Comparison of ENCODE assay signal across 22 mouse cellular contexts in the genomic region with DNA sequence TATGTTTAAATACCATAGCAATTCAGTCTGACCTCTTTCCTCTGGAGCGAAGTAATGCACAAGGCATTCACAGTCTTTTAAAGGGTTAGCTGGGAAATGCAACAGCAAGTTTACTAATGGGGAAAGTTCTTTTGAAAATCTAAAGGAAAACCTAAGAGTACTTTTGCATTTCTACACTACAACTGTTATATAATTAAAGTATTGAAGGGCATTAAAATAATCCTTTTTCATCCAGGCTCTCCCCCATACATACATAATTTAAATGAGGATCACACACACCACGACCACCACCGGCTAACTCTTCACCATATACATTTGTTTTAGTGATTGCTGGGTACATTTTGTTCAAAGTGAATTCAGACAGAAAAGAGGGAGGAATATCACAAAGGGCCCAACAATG. TPM values are rescaled to one million over a fixed set of nuclear protein-coding genes. Genes with fewer than 3 reads are reported as not detected.
DNase-seq lines count a peak whose midpoint lies in the region; ATAC-seq lines count a peak whose summit lies in the region.
"Had no signal": no experiment of that assay in that cellular context is flagged by ENCODE, and none has a peak within 500 bp of the region (broad histone marks: within the 10 kb centered on the region; RNA-seq: fewer than 3 reads in every experiment).

No protein-coding gene starts in this region.

- WGBS in forebrain, embryonic 10.5 days = 16% methylated on average over 3 of the region's 3 CpGs
- WGBS in forebrain, embryonic 16.5 days = 29% methylated on average over 3 of the region's 3 CpGs
- WGBS in midbrain, embryonic 11.5 days = 14% methylated on average over 3 of the region's 3 CpGs
- 19% methylated on average over 3 of the region's 3 CpGs for WGBS in midbrain, embryonic 13.5 days
- WGBS in embryonic facial prominence, embryonic 11.5 days = 35% methylated on average over 3 of the region's 3 CpGs
- 16% methylated on average over 3 of the region's 3 CpGs for WGBS in neural tube, embryonic 13.5 days

- no peak overlapping the region for H3K4me2 ChIP-seq in forebrain, embryonic 16.5 days (ENCODE audit: low read length)
- peak overlapping the region; percentile 26; the same call in 1 of the 2 replicates for H3K4me2 ChIP-seq in midbrain, embryonic 11.5 days
- no peak overlapping the region for H3K4me2 ChIP-seq in midbrain, embryonic 13.5 days (replicated peaks)
- H3K4me2 ChIP-seq in embryonic facial prominence, embryonic 11.5 days (ENCODE audit: low read depth, low read length) = no peak overlapping the region
- peak overlapping the region; percentile 11 for H3K4me2 ChIP-seq in neural tube, embryonic 13.5 days
- H3K4me2 ChIP-seq: embryonic facial prominence, embryonic 15.5 days had no signal

- no peaks in the 10 kb centered on the region for H3K36me3 ChIP-seq in forebrain, embryonic 10.5 days (replicated peaks)
- no peaks in the 10 kb centered on the region for H3K36me3 ChIP-seq in forebrain, embryonic 16.5 days (ENCODE audit: control insufficient read depth, insufficient read depth)
- no peaks in the 10 kb centered on the region for H3K36me3 ChIP-seq in midbrain, embryonic 11.5 days (ENCODE audit: control insufficient read depth, insufficient read depth, low read length)
- H3K36me3 ChIP-seq in midbrain, embryonic 13.5 days = no peaks in the 10 kb centered on the region
- no peaks in the 10 kb centered on the region for H3K36me3 ChIP-seq in embryonic facial prominence, embryonic 11.5 days (replicated peaks; ENCODE audit: control insufficient read depth, insufficient read depth, low read depth, low read length)
- H3K36me3 ChIP-seq in neural tube, embryonic 13.5 days = no peaks in the 10 kb centered on the region
- H3K36me3 ChIP-seq: embryonic facial prominence, embryonic 15.5 days had no signal

- DNase-seq in forebrain, embryonic 10.5 days (ENCODE audit: extremely low spot score, low spot score) = no peak
- peak; percentile 88 for DNase-seq in midbrain, embryonic 11.5 days (ENCODE audit: low spot score, missing footprints)
- peak; percentile 18 for DNase-seq in embryonic facial prominence, embryonic 11.5 days (ENCODE audit: low spot score)
- no peak for DNase-seq in frontal cortex, postnatal 25 days (ENCODE audit: low spot score in 2 of 2)
- no peak for DNase-seq in kidney, adult 8-10 months
- DNase-seq: adrenal gland, adult 8-10 months; cerebellum, adult 18-20 months; cerebellum, postnatal 36 days; gastrocnemius, postnatal 14 days; heart, postnatal 14 days; lung, adult 2 months; lung, postnatal 36 days; thymus, postnatal 36 days had no signal

- no peak overlapping the region for H3K9ac ChIP-seq in forebrain, embryonic 16.5 days (replicated peaks; ENCODE audit: low read depth, low read length)
- 0 out of 2 replicates have a peak overlapping the region, but pooled peaks have one; percentile 25 for H3K9ac ChIP-seq in midbrain, embryonic 11.5 days (ENCODE audit: low read length)
- H3K9ac ChIP-seq in midbrain, embryonic 13.5 days (replicated peaks) = no peak overlapping the region
- H3K9ac ChIP-seq in embryonic facial prominence, embryonic 11.5 days (replicated peaks; ENCODE audit: low read length) = no peak overlapping the region
- H3K9ac ChIP-seq in neural tube, embryonic 13.5 days = no peak overlapping the region
- H3K9ac ChIP-seq: embryonic facial prominence, embryonic 15.5 days had no signal

- H3K4me1 ChIP-seq in forebrain, embryonic 10.5 days = peaks cover 62% of the 10 kb centered on the region
- H3K4me1 ChIP-seq in forebrain, embryonic 16.5 days (replicated peaks; ENCODE audit: control insufficient read depth, insufficient read depth, low read length) = peaks cover 38% of the 10 kb centered on the region
- peaks cover 39% of the 10 kb centered on the region for H3K4me1 ChIP-seq in midbrain, embryonic 11.5 days (ENCODE audit: control insufficient read depth, insufficient read depth, low read length)
- H3K4me1 ChIP-seq in midbrain, embryonic 13.5 days (replicated peaks) = peaks cover 58% of the 10 kb centered on the region
- H3K4me1 ChIP-seq in embryonic facial prominence, embryonic 11.5 days (ENCODE audit: control insufficient read depth, insufficient read depth, low read length) = peaks cover 5% of the 10 kb centered on the region
- peaks cover 66% of the 10 kb centered on the region for H3K4me1 ChIP-seq in neural tube, embryonic 13.5 days (replicated peaks)

- H3K27ac ChIP-seq in forebrain, embryonic 10.5 days = peak overlapping the region; percentile 99
- H3K27ac ChIP-seq in forebrain, embryonic 16.5 days (ENCODE audit: low read length) = no peak overlapping the region
- peak overlapping the region; percentile 68; the same call in 1 of the 2 replicates for H3K27ac ChIP-seq in midbrain, embryonic 11.5 days (ENCODE audit: low read depth, low read length)
- no peak overlapping the region for H3K27ac ChIP-seq in midbrain, embryonic 13.5 days
- no peak overlapping the region for H3K27ac ChIP-seq in embryonic facial prominence, embryonic 11.5 days (replicated peaks; ENCODE audit: low read depth, low read length)
- no peak overlapping the region for H3K27ac ChIP-seq in neural tube, embryonic 13.5 days (replicated peaks)
- H3K27ac ChIP-seq: embryonic facial prominence, embryonic 15.5 days had no signal

- no peaks in the 10 kb centered on the region for H3K27me3 ChIP-seq in forebrain, embryonic 10.5 days (ENCODE audit: poor library complexity, severe bottlenecking)
- H3K27me3 ChIP-seq in forebrain, embryonic 16.5 days (replicated peaks; ENCODE audit: control insufficient read depth, insufficient read depth, low read length) = no peaks in the 10 kb centered on the region
- H3K27me3 ChIP-seq in midbrain, embryonic 11.5 days (ENCODE audit: control insufficient read depth, insufficient read depth, low read length) = no peaks in the 10 kb centered on the region
- H3K27me3 ChIP-seq in midbrain, embryonic 13.5 days = no peaks in the 10 kb centered on the region
- H3K27me3 ChIP-seq in embryonic facial prominence, embryonic 11.5 days (ENCODE audit: control insufficient read depth, insufficient read depth, low read length) = no peaks in the 10 kb centered on the region
- no peaks in the 10 kb centered on the region for H3K27me3 ChIP-seq in neural tube, embryonic 13.5 days
- H3K27me3 ChIP-seq: embryonic facial prominence, embryonic 15.5 days had no signal

- peak overlapping the region; percentile 93 for H3K4me3 ChIP-seq in forebrain, embryonic 10.5 days
- H3K4me3 ChIP-seq in forebrain, embryonic 16.5 days (replicated peaks; ENCODE audit: low read length) = no peak overlapping the region
- H3K4me3 ChIP-seq in midbrain, embryonic 11.5 days (ENCODE audit: low read depth, low read length) = no peak overlapping the region
- H3K4me3 ChIP-seq in midbrain, embryonic 13.5 days (replicated peaks) = no peak overlapping the region
- no peak overlapping the region for H3K4me3 ChIP-seq in embryonic facial prominence, embryonic 11.5 days (ENCODE audit: low read depth, low read length)
- H3K4me3 ChIP-seq in neural tube, embryonic 13.5 days = no peak overlapping the region
- H3K4me3 ChIP-seq: embryonic facial prominence, embryonic 15.5 days had no signal

- no peaks in the 10 kb centered on the region for H3K9me3 ChIP-seq in forebrain, embryonic 10.5 days
- no peaks in the 10 kb centered on the region for H3K9me3 ChIP-seq in forebrain, embryonic 16.5 days (ENCODE audit: control insufficient read depth, low read length)
- H3K9me3 ChIP-seq in midbrain, embryonic 11.5 days (ENCODE audit: control insufficient read depth, low read length) = no peaks in the 10 kb centered on the region
- H3K9me3 ChIP-seq in midbrain, embryonic 13.5 days = no peaks in the 10 kb centered on the region
- H3K9me3 ChIP-seq in embryonic facial prominence, embryonic 11.5 days (replicated peaks; ENCODE audit: control insufficient read depth, low read length) = no peaks in the 10 kb centered on the region
- H3K9me3 ChIP-seq in neural tube, embryonic 13.5 days = no peaks in the 10 kb centered on the region
- H3K9me3 ChIP-seq: embryonic facial prominence, embryonic 15.5 days had no signal

- ATAC-seq in forebrain, embryonic 16.5 days = no peak
- no peak for ATAC-seq in midbrain, embryonic 11.5 days (ENCODE audit: low FRiP score)
- ATAC-seq in midbrain, embryonic 13.5 days = no peak
- ATAC-seq in embryonic facial prominence, embryonic 11.5 days (replicated peaks; ENCODE audit: insufficient number of reproducible peaks, low FRiP score, low TSS enrichment, low read depth) = no peak
- ATAC-seq in neural tube, embryonic 13.5 days (ENCODE audit: low read depth) = no peak
- ATAC-seq: inflammation-experienced regulatory T-cells, adult 6 months had no signal

RNA-seq across cellular contexts. Expression of gene Mllt10, which starts 2.5 kb away (rescaled TPM):
- 65.0 and 68.0 TPM in 2 replicates for polyA plus RNA-seq in forebrain, embryonic 10.5 days (2016; fragmentation: Nextera tagmentation; extraction: Ambion mirVana)
- 53.8 and 56.0 TPM in 2 replicates for polyA plus RNA-seq in forebrain, embryonic 16.5 days (2015; fragmentation: Nextera tagmentation; extraction: Ambion mirVana)
- polyA plus RNA-seq in midbrain, embryonic 11.5 days (2014; fragmentation: Nextera tagmentation; extraction: Ambion mirVana) = 54.1 and 57.2 TPM in 2 replicates
- polyA plus RNA-seq in midbrain, embryonic 13.5 days (2015; fragmentation: Nextera tagmentation; extraction: Ambion mirVana) = 69.6 and 75.2 TPM in 2 replicates
- 40.8 and 44.3 TPM in 2 replicates for polyA plus RNA-seq in embryonic facial prominence, embryonic 11.5 days (2014; fragmentation: Nextera tagmentation; extraction: Ambion mirVana)
- polyA plus RNA-seq in neural tube, embryonic 13.5 days (2015; fragmentation: Nextera tagmentation; extraction: Ambion mirVana) = 62.3 and 63.1 TPM in 2 replicates

RNA-seq across cellular contexts. Expression of gene Skida1, which starts 3.7 kb away (rescaled TPM):
- polyA plus RNA-seq in forebrain, embryonic 10.5 days (2016; fragmentation: Nextera tagmentation; extraction: Ambion mirVana) = 16.0 and 17.2 TPM in 2 replicates
- 9.8 and 13.4 TPM in 2 replicates for polyA plus RNA-seq in forebrain, embryonic 16.5 days (2015; fragmentation: Nextera tagmentation; extraction: Ambion mirVana)
- 22.9 and 23.4 TPM in 2 replicates for polyA plus RNA-seq in midbrain, embryonic 11.5 days (2014; fragmentation: Nextera tagmentation; extraction: Ambion mirVana)
- polyA plus RNA-seq in midbrain, embryonic 13.5 days (2015; fragmentation: Nextera tagmentation; extraction: Ambion mirVana) = 17.8 and 18.3 TPM in 2 replicates
- polyA plus RNA-seq in embryonic facial prominence, embryonic 11.5 days (2014; fragmentation: Nextera tagmentation; extraction: Ambion mirVana) = 15.5 and 16.9 TPM in 2 replicates
- 8.2 and 9.2 TPM in 2 replicates for polyA plus RNA-seq in neural tube, embryonic 13.5 days (2015; fragmentation: Nextera tagmentation; extraction: Ambion mirVana)

RNA-seq across cellular contexts. Expression of gene A930004D18Rik, which starts 15.0 kb away (rescaled TPM):
- polyA plus RNA-seq in forebrain, embryonic 10.5 days (2016; fragmentation: Nextera tagmentation; extraction: Ambion mirVana) = 13.8 and 17.9 TPM in 2 replicates
- polyA plus RNA-seq in forebrain, embryonic 16.5 days (2015; fragmentation: Nextera tagmentation; extraction: Ambion mirVana) = 9.6 and 14.1 TPM in 2 replicates
- 10.5 and 11.6 TPM in 2 replicates for polyA plus RNA-seq in midbrain, embryonic 11.5 days (2014; fragmentation: Nextera tagmentation; extraction: Ambion mirVana)
- polyA plus RNA-seq in midbrain, embryonic 13.5 days (2015; fragmentation: Nextera tagmentation; extraction: Ambion mirVana) = 14.7 and 17.1 TPM in 2 replicates
- 6.6 and 9.2 TPM in 2 replicates for polyA plus RNA-seq in embryonic facial prominence, embryonic 11.5 days (2014; fragmentation: Nextera tagmentation; extraction: Ambion mirVana)
- polyA plus RNA-seq in neural tube, embryonic 13.5 days (2015; fragmentation: Nextera tagmentation; extraction: Ambion mirVana) = 8.8 and 12.3 TPM in 2 replicates

RNA-seq across cellular contexts. Expression of gene H2al2a, which starts 55.8 kb away (rescaled TPM):
- polyA plus RNA-seq in forebrain, embryonic 10.5 days (2016; fragmentation: Nextera tagmentation; extraction: Ambion mirVana) = not detected in 2 replicates
- polyA plus RNA-seq in forebrain, embryonic 16.5 days (2015; fragmentation: Nextera tagmentation; extraction: Ambion mirVana) = not detected in 2 replicates
- not detected in 2 replicates for polyA plus RNA-seq in midbrain, embryonic 11.5 days (2014; fragmentation: Nextera tagmentation; extraction: Ambion mirVana)
- polyA plus RNA-seq in midbrain, embryonic 13.5 days (2015; fragmentation: Nextera tagmentation; extraction: Ambion mirVana) = not detected in 2 replicates
- polyA plus RNA-seq in embryonic facial prominence, embryonic 11.5 days (2014; fragmentation: Nextera tagmentation; extraction: Ambion mirVana) = not detected in 2 replicates
- polyA plus RNA-seq in neural tube, embryonic 13.5 days (2015; fragmentation: Nextera tagmentation; extraction: Ambion mirVana) = not detected in 2 replicates
- polyA plus RNA-seq: embryonic facial prominence, embryonic 15.5 days; inflammation-experienced regulatory T-cells, adult 6 months; kidney, embryonic 14.5 days; large intestine, adult 2 months; liver, adult 2 months; lung, adult 2 months; neural tube, embryonic 14.5 days had no signal

Comparison
In these comparisons a context has a peak if more than half of its experiments do, and no peak if none do; other contexts are left out.
1. H3K27ac ChIP-seq: peak in forebrain, embryonic 10.5 days (single experiment) and midbrain, embryonic 11.5 days (single experiment); none in forebrain, embryonic 16.5 days (single experiment), midbrain, embryonic 13.5 days (single experiment), embryonic facial prominence, embryonic 11.5 days (single experiment) and neural tube, embryonic 13.5 days (single experiment).
2. H3K4me2 ChIP-seq: peak in midbrain, embryonic 11.5 days (single experiment) and neural tube, embryonic 13.5 days (single experiment); none in forebrain, embryonic 16.5 days (single experiment), midbrain, embryonic 13.5 days (single experiment) and embryonic facial prominence, embryonic 11.5 days (single experiment).
3. DNase-seq: peak in midbrain, embryonic 11.5 days (single experiment) and embryonic facial prominence, embryonic 11.5 days (single experiment); none in forebrain, embryonic 10.5 days (single experiment), frontal cortex, postnatal 25 days (0 of 2) and kidney, adult 8-10 months (0 of 2).